Mouse (Mus musculus) right cerebral cortex, adult 18-20 months (tissue): ENCODE results near the gene Cdk6.
"Not testable (repeated sequence)": the region's sequence is repeated elsewhere in the genome, so short reads cannot be mapped to it uniquely, and the experiment has no call there.

Source experiments
- DNase-seq: peaks from one replicate; pipeline ENCODE4 v3.0.0; 2022; ENCODE audit warnings: mixed read lengths

Gene Cdk6

GRCm38 (mm10) chr5:3349393-3349792 lies 8.1 kb downstream of the Cdk6 start:
- DNase-seq = not testable (repeated sequence)

GRCm38 (mm10) chr5:3351836-3352235 lies 10.6 kb downstream of the Cdk6 start:
- not testable (repeated sequence) for DNase-seq

- DNase-seq = no peak
These were observed 11.0 kb downstream of the Cdk6 start for GRCm38 (mm10) chr5:3352314-3352713.

- no peak for DNase-seq
These were observed 11.5 kb downstream of the Cdk6 start for GRCm38 (mm10) chr5:3352827-3353226.

- no peak for DNase-seq
These were observed 13.0 kb downstream of the Cdk6 start for GRCm38 (mm10) chr5:3354307-3354706.

- DNase-seq = no peak
These were observed 13.8 kb downstream of the Cdk6 start for GRCm38 (mm10) chr5:3355032-3355536.

GRCm38 (mm10) chr5:3355560-3356260 lies 14.4 kb downstream of the Cdk6 start:
- no peak for DNase-seq

- DNase-seq = no peak
These were observed 15.0 kb downstream of the Cdk6 start for GRCm38 (mm10) chr5:3356261-3356778.

- no peak for DNase-seq
These were observed 16.2 kb downstream of the Cdk6 start for GRCm38 (mm10) chr5:3357496-3357895.

GRCm38 (mm10) chr5:3358687-3359520 lies 17.6 kb downstream of the Cdk6 start:
- DNase-seq = no peak

GRCm38 (mm10) chr5:3359914-3360313 lies 18.6 kb downstream of the Cdk6 start:
- DNase-seq = no peak

GRCm38 (mm10) chr5:3361252-3361651 lies 20.0 kb downstream of the Cdk6 start:
- no peak for DNase-seq

GRCm38 (mm10) chr5:3362111-3362510 lies 20.8 kb downstream of the Cdk6 start:
- DNase-seq = no peak

- no peak for DNase-seq
These were observed 22.0 kb downstream of the Cdk6 start for GRCm38 (mm10) chr5:3363036-3363983.

- no peak for DNase-seq
These were observed 25.8 kb downstream of the Cdk6 start for GRCm38 (mm10) chr5:3367045-3367444.

- no peak for DNase-seq
These were observed 28.0 kb downstream of the Cdk6 start for GRCm38 (mm10) chr5:3369317-3369716.

GRCm38 (mm10) chr5:3371212-3371611 lies 29.9 kb downstream of the Cdk6 start:
- DNase-seq = no peak

- DNase-seq = no peak
These were observed 31.9 kb downstream of the Cdk6 start for GRCm38 (mm10) chr5:3373170-3373569.

GRCm38 (mm10) chr5:3374763-3375162 lies 33.5 kb downstream of the Cdk6 start:
- no peak for DNase-seq

GRCm38 (mm10) chr5:3376167-3376566 lies 34.9 kb downstream of the Cdk6 start:
- DNase-seq = no peak

GRCm38 (mm10) chr5:3379252-3379651 lies 38.0 kb downstream of the Cdk6 start:
- DNase-seq = no peak

- DNase-seq = no peak
These were observed 39.5 kb downstream of the Cdk6 start for GRCm38 (mm10) chr5:3380692-3381233.
